Mouse (Mus musculus) Patski (cell line): ENCODE data around the gene Cpsf4. TPM values are rescaled to one million over a fixed set of nuclear protein-coding genes. Genes with fewer than 3 reads are reported as not detected.
"Not testable (repeated sequence)": the region's sequence is repeated elsewhere in the genome, so short reads cannot be mapped to it uniquely, and the experiment has no call there.

ENCODE experiments used
- ATAC-seq: fragments of 100-300 bp; one replicate; pipeline ENCODE4 v1.8.0; 2021
- CTCF ChIA-PET: fragments of 350-600 bp; sonication (Branson Sonifier 250); formaldehyde crosslinking; loops from one replicate; lab custom pipeline; 2022; ENCODE audit warnings: inconsistent platforms; lab: Charles Lee
- POLR2A ChIA-PET: fragments of 350-600 bp; sonication (Branson Sonifier 250); formaldehyde crosslinking; loops from one replicate; lab custom pipeline; 2022; ENCODE audit warnings: antibody characterized with exemption, inconsistent platforms; lab: Charles Lee
- DNase-seq: peaks from one replicate; pipeline ENCODE4 v3.0.0-alpha.2; 2011; ENCODE audit warnings: low read depth, low spot score
- H3K27me3 ChIP-seq: fragments of 371-371 bp; one replicate; pipeline ENCODE4 v1.5.1; 2021
- CTCF ChIP-seq: fragments of 100-300 bp; IDR thresholded peaks from one replicate; pipeline ENCODE4 v1.5.1; 2021
- in situ Hi-C: fragments of 300-500 bp; cut with MboI; formaldehyde crosslinking; loops from 3 replicates; pipeline ENCODE4 v1.11.1; 2018; ENCODE audit warnings: low pct_unique_long_range_greater_than_20kb, mixed read lengths
- polyA plus RNA-seq: library from polyadenylated mRNA; unstranded; gene quantifications from one replicate; pipeline ENCODE4 v1.2.3, GENCODE M21; 2021

The Cpsf4 gene
- polyA plus RNA-seq, 1 experiment from 2014 or later: 33.9 TPM

GRCm38 (mm10) chr5:145130995-145131394 is 36.0 kb upstream of the Cpsf4 start:
- H3K27me3 ChIP-seq: no peaks in the 10 kb centered on the region
- ATAC-seq: no peak
- CTCF ChIA-PET: interaction anchor here (0.8 kb wide), 1 partner anchor 10 kb away, joined by 3 read pairs; no protein-coding TSS in a partner anchor
- no peak for DNase-seq
- POLR2A ChIA-PET: interaction anchor here (1.4 kb wide), 1 partner anchor 14 kb away, joined by 6 read pairs; no protein-coding TSS in a partner anchor
- in situ Hi-C loops: no loop called here
- no peak for TF ChIP-seq CTCF

GRCm38 (mm10) chr5:145133275-145133674 is 33.7 kb upstream of the Cpsf4 start:
- H3K27me3 ChIP-seq, in situ Hi-C loops, ATAC-seq, DNase-seq: not testable (repeated sequence)
- CTCF ChIA-PET: interaction anchor here (1.7 kb wide), 1 partner anchor 9 kb away, joined by 5 read pairs; no protein-coding TSS in a partner anchor
- POLR2A ChIA-PET: interaction anchor here (0.7 kb wide), 1 partner anchor 14 kb away, joined by 3 read pairs; no protein-coding TSS in a partner anchor

GRCm38 (mm10) chr5:145138836-145139235 is 28.2 kb upstream of the Cpsf4 start:
- no peak for TF ChIP-seq CTCF
- DNase-seq (no peak), ATAC-seq (no peak)
- POLR2A ChIA-PET: no interaction called here
- no peaks in the 10 kb centered on the region for H3K27me3 ChIP-seq
- CTCF ChIA-PET: interaction anchor here (0.9 to 1.1 kb wide), 2 partner anchors 16 to 50 kb away, joined by 3 read pairs; no protein-coding TSS in a partner anchor
- in situ Hi-C loops: no loop called here

GRCm38 (mm10) chr5:145139571-145140519 is 27.2 kb upstream of the Cpsf4 start, which contains the start of the genes Pdap1 and Bud31:
Pdap1 (minus strand) TSS chr5:145140238.
Bud31 (plus strand) TSS chr5:145140362.
- CTCF ChIA-PET: no interaction called here
- ATAC-seq (peak; percentile 78), DNase-seq (peak; percentile 73)
- TF ChIP-seq CTCF: no peak
- POLR2A ChIA-PET: interaction anchor here (1.0 kb wide), 1 partner anchor 8 kb away, joined by 3 read pairs; no protein-coding TSS in a partner anchor
- H3K27me3 ChIP-seq: no peaks in the 10 kb centered on the region
- in situ Hi-C loops: no loop called here

- CTCF ChIA-PET: interaction anchor here (1.2 kb wide), 1 partner anchor 26 kb away, joined by 4 read pairs; no protein-coding TSS in a partner anchor
- H3K27me3 ChIP-seq: no peaks in the 10 kb centered on the region
- TF ChIP-seq CTCF: no peak
- no peak for ATAC-seq
- in situ Hi-C loops: no loop called here
- POLR2A ChIA-PET: interaction anchor here (0.7 to 1.0 kb wide), 2 partner anchors 8 to 15 kb away, joined by 3 read pairs; no protein-coding TSS in a partner anchor
- no peak for DNase-seq
Observed at GRCm38 (mm10) chr5:145140611-145141010, 26.4 kb upstream of the Cpsf4 start.

GRCm38 (mm10) chr5:145147748-145148147 is 19.3 kb upstream of the Cpsf4 start:
- CTCF ChIA-PET: no interaction called here
- ATAC-seq (peak; percentile 55), DNase-seq (no peak)
- no peaks in the 10 kb centered on the region for H3K27me3 ChIP-seq
- no peak for TF ChIP-seq CTCF
- in situ Hi-C loops: no loop called here
- POLR2A ChIA-PET: no interaction called here

GRCm38 (mm10) chr5:145149294-145149693 is 17.7 kb upstream of the Cpsf4 start:
- ChIA-PET POLR2A (no interaction called here), CTCF (interaction anchor here (0.9 kb wide), 1 partner anchor 10 kb away, joined by 3 read pairs; no protein-coding TSS in a partner anchor)
- in situ Hi-C loops: no loop called here
- no peak for TF ChIP-seq CTCF
- no peak for DNase-seq
- H3K27me3 ChIP-seq: no peaks in the 10 kb centered on the region
- no peak for ATAC-seq

- H3K27me3 ChIP-seq: no peaks in the 10 kb centered on the region
- POLR2A ChIA-PET: no interaction called here
- no peak for ATAC-seq
- no peak for DNase-seq
- no peak for TF ChIP-seq CTCF
- CTCF ChIA-PET: no interaction called here
- in situ Hi-C loops: no loop called here
Observed at GRCm38 (mm10) chr5:145152690-145153089, 14.3 kb upstream of the Cpsf4 start.

- CTCF ChIA-PET: interaction anchor here (1.5 kb wide), 1 partner anchor 16 kb away, joined by 3 read pairs; no protein-coding TSS in a partner anchor
- no peak for TF ChIP-seq CTCF
- POLR2A ChIA-PET: interaction anchor here (0.6 kb wide), 1 partner anchor 1109 kb away, joined by 4 read pairs; no protein-coding TSS in a partner anchor
- no peak for DNase-seq
- ATAC-seq: no peak
- no peaks in the 10 kb centered on the region for H3K27me3 ChIP-seq
- in situ Hi-C loops: no loop called here
Observed at GRCm38 (mm10) chr5:145161361-145161760, 5.7 kb upstream of the Cpsf4 start.

GRCm38 (mm10) chr5:145164710-145165109 is 2.3 kb upstream of the Cpsf4 start:
- ChIA-PET POLR2A (no interaction called here), CTCF (no interaction called here)
- no peak for DNase-seq

More at GRCm38 (mm10) chr5:145164710-145165109, 2.3 kb upstream of the Cpsf4 start:
- no peak for ATAC-seq
- H3K27me3 ChIP-seq: no peaks in the 10 kb centered on the region
- in situ Hi-C loops: no loop called here
- no peak for TF ChIP-seq CTCF
